Mouse (Mus musculus) C2C12 (cell line): ENCODE data around the gene Ankdd1b.

ENCODE experiments used
- CEBPB ChIP-seq: IDR thresholded peaks from one replicate; pipeline ENCODE4 v1.6.1; 2011; ENCODE audit warnings: low read depth, mild to moderate bottlenecking, control low read depth, moderate library complexity
- CTCF ChIP-seq: IDR thresholded peaks from one replicate; pipeline ENCODE4 v1.5.1; 2011; ENCODE audit not compliant: control insufficient read depth, insufficient read depth, insufficient read length
- FOSL1 ChIP-seq: IDR thresholded peaks from one replicate; pipeline ENCODE4 v1.8.0; 2011; ENCODE audit warnings: mild to moderate bottlenecking, low read length; ENCODE audit not compliant: poor library complexity, insufficient read depth, severe bottlenecking
- MAX ChIP-seq: IDR thresholded peaks from one replicate; pipeline ENCODE4 v1.6.1; 2011; ENCODE audit warnings: mild to moderate bottlenecking, control low read depth
- MYOD1 ChIP-seq: IDR thresholded peaks from one replicate; pipeline ENCODE4 v1.6.1; 2011; ENCODE audit warnings: low read depth; ENCODE audit not compliant: control insufficient read depth, insufficient read length
- MYOG ChIP-seq: IDR thresholded peaks from one replicate; pipeline ENCODE4 v1.6.1; 2011; ENCODE audit not compliant: control insufficient read depth, insufficient read length; ENCODE audit errors: extremely low read depth
- USF1 ChIP-seq: IDR thresholded peaks from one replicate; pipeline ENCODE4 v1.6.1; 2011; ENCODE audit warnings: low read depth, mild to moderate bottlenecking, control low read depth, moderate library complexity

DNA sequence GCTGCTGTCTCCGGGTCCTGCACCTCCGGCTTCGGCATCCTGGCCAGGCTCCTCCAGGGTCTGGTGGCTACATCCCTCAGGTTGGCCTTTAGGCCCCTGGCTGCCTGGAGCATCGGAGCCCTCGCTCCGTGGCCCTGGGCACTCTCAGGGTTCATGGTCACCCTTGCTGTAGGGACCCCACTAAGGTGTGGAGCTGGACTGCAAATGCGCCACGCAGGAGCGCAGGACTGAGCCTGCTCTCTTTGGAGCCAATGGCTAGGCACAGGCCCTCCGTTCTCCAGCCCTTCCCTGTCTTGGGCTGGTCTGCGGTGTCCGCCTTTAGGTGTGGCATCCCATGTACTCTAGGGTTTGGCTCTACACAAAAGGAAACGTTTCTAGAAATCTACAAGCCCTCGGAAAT lies at the start of gene Ankdd1b:
- TF ChIP-seq CTCF, result no peak
- no peak for TF ChIP-seq MYOG
- TF ChIP-seq MAX, result no peak
- no peak for TF ChIP-seq CEBPB
- no peak for TF ChIP-seq USF1
- no peak for TF ChIP-seq MYOD1
- TF ChIP-seq FOSL1, result no peak
